Mouse (Mus musculus) liver, embryonic 14.5 days (tissue): ENCODE results near the gene Abcc4.

Experiments
- CTCF ChIP-seq: IDR thresholded peaks from 2 replicates; pipeline ENCODE4 v1.5.1; 2016; ENCODE audit warnings: antibody characterized with exemption, low read depth, control low read depth
- EP300 ChIP-seq: IDR thresholded peaks from 2 replicates; pipeline ENCODE4 v1.6.1; 2016; ENCODE audit warnings: antibody characterized with exemption, low read depth

DNA sequence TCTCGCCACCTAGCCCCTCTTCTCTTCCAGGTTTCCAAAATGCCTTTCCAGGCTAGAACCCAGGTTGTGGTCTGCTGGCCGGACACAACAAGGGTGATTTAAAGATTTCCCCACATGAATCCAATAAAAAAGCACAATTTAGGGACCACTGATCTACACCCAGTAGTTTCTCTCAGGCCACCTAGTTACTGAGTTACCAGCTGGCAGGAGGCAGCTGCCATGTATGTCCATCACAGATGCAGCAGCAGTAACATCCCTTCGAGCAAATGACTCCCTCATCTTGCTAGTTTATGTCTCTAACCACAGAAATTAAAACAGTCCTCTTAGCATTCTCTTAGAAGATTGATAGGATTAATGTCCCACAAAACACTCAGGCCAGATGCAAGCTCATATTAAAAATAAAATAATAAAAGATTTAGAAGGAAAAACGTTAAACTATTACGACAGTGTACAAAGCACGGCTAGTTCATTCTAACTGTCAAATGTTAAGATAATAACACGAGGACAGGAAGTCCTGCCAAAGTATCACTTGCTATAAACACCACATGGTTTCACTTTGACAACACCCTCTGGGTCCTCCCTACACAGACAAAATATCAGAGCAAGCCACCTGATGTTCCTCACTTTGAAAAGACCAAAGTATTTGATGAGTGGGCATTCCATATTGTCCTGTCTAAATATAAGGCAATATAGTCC is 56.7 kb downstream of the Abcc4 start:
- TF ChIP-seq CTCF (no peak), EP300 (no peak)
